Mouse (Mus musculus): ENCODE measurements around the gene BC048562.

GRCm38 (mm10) chr9:108388601-108389000, 47.7 kb upstream of the BC048562 start:
- no peak for TF ChIP-seq POLR2A (IDR thresholded peaks at IDR 0.05; ENCODE audit: low read depth, low read length)
- TF ChIP-seq CTCF (IDR thresholded peaks at IDR 0.05; ENCODE audit: extremely low read depth, insufficient read depth, insufficient read length, insufficient replicate concordance): no peak
